22 mouse cellular contexts compared by ENCODE assay signal in the genomic region with DNA sequence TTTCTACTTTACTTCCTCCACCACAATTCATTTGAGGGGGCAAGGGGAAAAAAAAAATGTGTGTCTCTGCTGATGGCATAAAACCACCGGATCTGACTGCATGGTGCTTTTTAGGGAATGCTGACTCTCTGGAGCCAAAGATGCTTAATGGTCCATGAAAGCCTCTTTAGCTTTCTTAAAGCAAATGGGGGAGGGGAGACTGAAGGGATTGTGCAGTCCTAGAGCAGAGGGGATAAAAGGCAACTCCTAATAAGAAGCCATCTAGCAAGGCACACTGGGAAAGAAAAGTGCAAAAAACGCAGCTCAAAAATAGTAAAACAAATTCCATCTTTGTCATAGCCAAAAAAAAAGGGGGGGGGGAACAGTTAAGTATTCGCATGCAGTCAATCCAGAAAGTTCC. TPM values are rescaled to one million over a fixed set of nuclear protein-coding genes. Genes with fewer than 3 reads are reported as not detected.
DNase-seq lines count a peak whose midpoint lies in the region; ATAC-seq lines count a peak whose summit lies in the region.
"Had no signal": no experiment of that assay in that cellular context is flagged by ENCODE, and none has a peak within 500 bp of the region (broad histone marks: within the 10 kb centered on the region; RNA-seq: fewer than 3 reads in every experiment).

No protein-coding gene starts in this region.

- peak; percentile 41 for DNase-seq in hindbrain, embryonic 11.5 days (ENCODE audit: low spot score)
- no peak for DNase-seq in midbrain, embryonic 10.5 days (ENCODE audit: low spot score)
- DNase-seq in embryo, embryonic 10.5 days (ENCODE audit: low spot score) = peak; percentile 75
- no peak for DNase-seq in lung, postnatal 25 days (ENCODE audit: low spot score)
- DNase-seq: adrenal gland, postnatal 25 days; cerebellum, adult 18-20 months; cerebellum, postnatal 25 days; gastrocnemius, adult 2 months; heart, postnatal 10 days; kidney, adult 9 months; lung, embryonic 14.5 days had no signal

- no peak overlapping the region for H3K27ac ChIP-seq in hindbrain, embryonic 11.5 days (ENCODE audit: low read depth, low read length)
- no peak overlapping the region for H3K27ac ChIP-seq in hindbrain, embryonic 13.5 days
- H3K27ac ChIP-seq in midbrain, embryonic 10.5 days (replicated peaks) = peak overlapping the region; percentile 24; the same call in 1 of the 2 replicates
- no peak overlapping the region for H3K27ac ChIP-seq in midbrain, embryonic 15.5 days
- H3K27ac ChIP-seq in neural tube, embryonic 13.5 days (replicated peaks) = no peak overlapping the region
- H3K27ac ChIP-seq in intestine, embryonic 16.5 days (ENCODE audit: low read length) = no peak overlapping the region
- H3K27ac ChIP-seq: embryonic facial prominence, embryonic 13.5 days; gastrocnemius, adult 2 months; hindbrain, embryonic 15.5 days; limb, embryonic 12.5 days; liver, embryonic 12.5 days; macrophage had no signal

- no peak overlapping the region for H3K4me2 ChIP-seq in hindbrain, embryonic 11.5 days (replicated peaks; ENCODE audit: low read depth, low read length)
- H3K4me2 ChIP-seq in hindbrain, embryonic 13.5 days = no peak overlapping the region
- H3K4me2 ChIP-seq in midbrain, embryonic 15.5 days = no peak overlapping the region
- H3K4me2 ChIP-seq in neural tube, embryonic 13.5 days = no peak overlapping the region
- no peak overlapping the region for H3K4me2 ChIP-seq in intestine, embryonic 16.5 days (ENCODE audit: low read depth, low read length)
- H3K4me2 ChIP-seq: embryonic facial prominence, embryonic 13.5 days; heart, embryonic 11.5 days; hindbrain, embryonic 15.5 days; limb, embryonic 12.5 days; liver, embryonic 12.5 days; lung, embryonic 14.5 days had no signal

- H3K27me3 ChIP-seq in hindbrain, embryonic 11.5 days (ENCODE audit: control insufficient read depth, insufficient read depth, low read length) = no peaks in the 10 kb centered on the region
- no peaks in the 10 kb centered on the region for H3K27me3 ChIP-seq in hindbrain, embryonic 13.5 days
- no peaks in the 10 kb centered on the region for H3K27me3 ChIP-seq in midbrain, embryonic 10.5 days (ENCODE audit: low read depth, poor library complexity, severe bottlenecking)
- no peaks in the 10 kb centered on the region for H3K27me3 ChIP-seq in midbrain, embryonic 15.5 days (replicated peaks)
- H3K27me3 ChIP-seq in neural tube, embryonic 13.5 days = no peaks in the 10 kb centered on the region
- H3K27me3 ChIP-seq in intestine, embryonic 16.5 days (replicated peaks; ENCODE audit: control insufficient read depth, insufficient read depth, low read length) = no peaks in the 10 kb centered on the region
- H3K27me3 ChIP-seq: embryonic facial prominence, embryonic 13.5 days; hindbrain, embryonic 15.5 days; limb, embryonic 12.5 days; liver, embryonic 12.5 days had no signal

- no peaks in the 10 kb centered on the region for H3K36me3 ChIP-seq in hindbrain, embryonic 11.5 days (ENCODE audit: control insufficient read depth, insufficient read depth, low read length)
- H3K36me3 ChIP-seq in hindbrain, embryonic 13.5 days = no peaks in the 10 kb centered on the region
- H3K36me3 ChIP-seq in midbrain, embryonic 10.5 days = no peaks in the 10 kb centered on the region
- no peaks in the 10 kb centered on the region for H3K36me3 ChIP-seq in midbrain, embryonic 15.5 days (replicated peaks)
- H3K36me3 ChIP-seq in neural tube, embryonic 13.5 days = no peaks in the 10 kb centered on the region
- no peaks in the 10 kb centered on the region for H3K36me3 ChIP-seq in intestine, embryonic 16.5 days (ENCODE audit: control insufficient read depth, insufficient read depth, low read length)
- H3K36me3 ChIP-seq: embryonic facial prominence, embryonic 13.5 days; hindbrain, embryonic 15.5 days; limb, embryonic 12.5 days; liver, embryonic 12.5 days had no signal

- no peaks in the 10 kb centered on the region for H3K4me1 ChIP-seq in hindbrain, embryonic 11.5 days (replicated peaks; ENCODE audit: control insufficient read depth, insufficient read depth, low read length)
- no peaks in the 10 kb centered on the region; the same call in 1 of the 2 replicates for H3K4me1 ChIP-seq in hindbrain, embryonic 13.5 days (replicated peaks)
- H3K4me1 ChIP-seq in midbrain, embryonic 10.5 days = peaks cover 21% of the 10 kb centered on the region
- H3K4me1 ChIP-seq in midbrain, embryonic 15.5 days = 0 out of 2 replicates have a peak, but pooled peaks cover 2% of the 10 kb centered on the region
- peaks cover 9% of the 10 kb centered on the region for H3K4me1 ChIP-seq in neural tube, embryonic 13.5 days (replicated peaks)
- no peaks in the 10 kb centered on the region for H3K4me1 ChIP-seq in intestine, embryonic 16.5 days (ENCODE audit: control insufficient read depth, insufficient read depth, low read length)
- H3K4me1 ChIP-seq: embryonic facial prominence, embryonic 13.5 days; hindbrain, embryonic 15.5 days; limb, embryonic 12.5 days; liver, embryonic 12.5 days had no signal

- 31% methylated on average over 3 of the region's 3 CpGs for WGBS in hindbrain, embryonic 11.5 days
- WGBS in hindbrain, embryonic 13.5 days = 27% methylated on average over 3 of the region's 3 CpGs
- WGBS in midbrain, embryonic 10.5 days = 37% methylated on average over 3 of the region's 3 CpGs
- WGBS in midbrain, embryonic 15.5 days = 16% methylated on average over 3 of the region's 3 CpGs
- 23% methylated on average over 3 of the region's 3 CpGs for WGBS in neural tube, embryonic 13.5 days
- WGBS in intestine, embryonic 16.5 days = 65% methylated on average over 3 of the region's 3 CpGs

- H3K9ac ChIP-seq in hindbrain, embryonic 11.5 days (ENCODE audit: low read depth, low read length) = no peak overlapping the region
- H3K9ac ChIP-seq in hindbrain, embryonic 13.5 days = no peak overlapping the region
- no peak overlapping the region for H3K9ac ChIP-seq in midbrain, embryonic 15.5 days
- H3K9ac ChIP-seq in neural tube, embryonic 13.5 days = no peak overlapping the region
- no peak overlapping the region for H3K9ac ChIP-seq in intestine, embryonic 16.5 days (ENCODE audit: low read depth, low read length)
- H3K9ac ChIP-seq: embryonic facial prominence, embryonic 13.5 days; hindbrain, embryonic 15.5 days; limb, embryonic 12.5 days; liver, embryonic 12.5 days; lung, embryonic 14.5 days had no signal

- no peaks in the 10 kb centered on the region for H3K9me3 ChIP-seq in hindbrain, embryonic 11.5 days (ENCODE audit: control insufficient read depth, low read length)
- H3K9me3 ChIP-seq in hindbrain, embryonic 13.5 days = no peaks in the 10 kb centered on the region
- H3K9me3 ChIP-seq in midbrain, embryonic 10.5 days (replicated peaks) = no peaks in the 10 kb centered on the region
- H3K9me3 ChIP-seq in midbrain, embryonic 15.5 days = no peaks in the 10 kb centered on the region
- H3K9me3 ChIP-seq in neural tube, embryonic 13.5 days = no peaks in the 10 kb centered on the region
- H3K9me3 ChIP-seq in intestine, embryonic 16.5 days (ENCODE audit: control insufficient read depth, low read length) = no peaks in the 10 kb centered on the region
- H3K9me3 ChIP-seq: embryonic facial prominence, embryonic 13.5 days; hindbrain, embryonic 15.5 days; limb, embryonic 12.5 days; liver, embryonic 12.5 days had no signal

- no peak overlapping the region for H3K4me3 ChIP-seq in hindbrain, embryonic 11.5 days (ENCODE audit: low read depth, low read length)
- H3K4me3 ChIP-seq in hindbrain, embryonic 13.5 days = no peak overlapping the region
- no peak overlapping the region for H3K4me3 ChIP-seq in midbrain, embryonic 10.5 days
- H3K4me3 ChIP-seq in midbrain, embryonic 15.5 days = no peak overlapping the region
- H3K4me3 ChIP-seq in neural tube, embryonic 13.5 days = no peak overlapping the region
- H3K4me3 ChIP-seq in intestine, embryonic 16.5 days (ENCODE audit: low read length) = no peak overlapping the region
- H3K4me3 ChIP-seq: embryonic facial prominence, embryonic 13.5 days; gastrocnemius, adult 2 months; hindbrain, embryonic 15.5 days; limb, embryonic 12.5 days; liver, embryonic 12.5 days had no signal

- ATAC-seq in hindbrain, embryonic 11.5 days (ENCODE audit: low FRiP score) = no peak; the same call in 1 of the 2 replicates
- ATAC-seq in hindbrain, embryonic 13.5 days (ENCODE audit: low FRiP score) = no peak
- ATAC-seq in midbrain, embryonic 15.5 days (replicated peaks) = no peak
- ATAC-seq in neural tube, embryonic 13.5 days (ENCODE audit: low read depth) = 0 out of 2 replicates have a peak, but pooled peaks have one; percentile 48
- ATAC-seq in intestine, embryonic 16.5 days = no peak
- ATAC-seq: liver, embryonic 12.5 days had no signal

RNA-seq across cellular contexts. Expression of gene Opn5, which starts 2.9 kb away (rescaled TPM):
- 0.10 TPM in 1 of 2 replicates, not detected in the other for polyA plus RNA-seq in hindbrain, embryonic 11.5 days (2014; fragmentation: Nextera tagmentation; extraction: Ambion mirVana)
- polyA plus RNA-seq in hindbrain, embryonic 13.5 days (2015; fragmentation: Nextera tagmentation; extraction: Ambion mirVana) = not detected in 2 replicates
- 0.11 TPM in 2 replicates for polyA plus RNA-seq in midbrain, embryonic 10.5 days (2016; fragmentation: Nextera tagmentation; extraction: Ambion mirVana)
- 0.22 and 0.37 TPM in 2 replicates for polyA plus RNA-seq in midbrain, embryonic 15.5 days (2015; fragmentation: Nextera tagmentation; extraction: Ambion mirVana)
- 0.20 TPM in 1 of 2 replicates, not detected in the other for polyA plus RNA-seq in neural tube, embryonic 13.5 days (2015; fragmentation: Nextera tagmentation; extraction: Ambion mirVana)
- polyA plus RNA-seq in intestine, embryonic 16.5 days (2015; fragmentation: Nextera tagmentation; extraction: Ambion mirVana) = not detected in 2 replicates
- polyA plus RNA-seq: embryonic facial prominence, embryonic 13.5 days; gonadal fat pad, adult 2 months; heart, embryonic 11.5 days; limb, embryonic 12.5 days; liver, embryonic 12.5 days; lung, embryonic 14.5 days; macrophage had no signal

Comparison
In these comparisons a context has a peak if more than half of its experiments do, and no peak if none do; other contexts are left out.
1. DNase-seq: peak in hindbrain, embryonic 11.5 days (single experiment) and embryo, embryonic 10.5 days (single experiment); none in midbrain, embryonic 10.5 days (single experiment) and lung, postnatal 25 days (single experiment).